Mouse (Mus musculus) heart, adult 18-20 months (tissue): Measurements from ENCODE around the gene Alad. TPM values are rescaled to one million over a fixed set of nuclear protein-coding genes. Genes with fewer than 3 reads are reported as not detected.

Experiments used
- DNase-seq, 2 experiments: peaks; one replicate each; pipeline ENCODE4 v3.0.0; 2021 to 2022; ENCODE audit warnings: mixed read lengths in 1 of 2
- total RNA-seq, 2 experiments: library from RNA; stranded (reverse); gene quantifications; 2 replicates each; pipeline ENCODE4 v1.2.3; 2021

Alad gene
- total RNA-seq, 2 experiments from 2014 or later = 75.4 to 87.1 TPM

GRCm38 (mm10) chr4:62517538-62518415 lies 1.9 kb downstream of the Alad start:
- no peak for DNase-seq

- DNase-seq = no peak
Observed at GRCm38 (mm10) chr4:62517046-62517445, 2.7 kb downstream of the Alad start.

GRCm38 (mm10) chr4:62516579-62516978 lies 3.1 kb downstream of the Alad start:
- no peak for DNase-seq

GRCm38 (mm10) chr4:62516079-62516478 lies 3.6 kb downstream of the Alad start:
- DNase-seq = peak; percentile 70 to 89

GRCm38 (mm10) chr4:62515490-62515889 lies 4.2 kb downstream of the Alad start:
- DNase-seq = no peak

GRCm38 (mm10) chr4:62514995-62515394 lies 4.7 kb downstream of the Alad start:
- no peak for DNase-seq

- no peak for DNase-seq
Observed at GRCm38 (mm10) chr4:62513998-62514506, 5.7 kb downstream of the Alad start.

GRCm38 (mm10) chr4:62509946-62510345 lies 9.8 kb downstream of the Alad start:
- DNase-seq = no peak

GRCm38 (mm10) chr4:62508839-62509238 lies 10.9 kb downstream of the Alad start:
- no peak for DNase-seq

GRCm38 (mm10) chr4:62506798-62507197 lies 12.9 kb downstream of the Alad start:
- DNase-seq = peak in 1 of 2 experiments; percentile 56

GRCm38 (mm10) chr4:62505991-62506390 lies 13.7 kb downstream of the Alad start:
- no peak for DNase-seq

GRCm38 (mm10) chr4:62503374-62503970 lies 16.2 kb downstream of the Alad start, which contains the start of gene Hdhd3:
Gene Hdhd3 (minus strand): TSS chr4:62503467.
- DNase-seq = no peak

GRCm38 (mm10) chr4:62502969-62503368 lies 16.7 kb downstream of the Alad start:
- DNase-seq = no peak

GRCm38 (mm10) chr4:62501964-62502732 lies 17.6 kb downstream of the Alad start:
- DNase-seq = peak; percentile 94 to 96

- DNase-seq = peak in 1 of 2 experiments; percentile 39
Observed at GRCm38 (mm10) chr4:62501534-62501933, 18.2 kb downstream of the Alad start.

GRCm38 (mm10) chr4:62500799-62501198 lies 18.9 kb downstream of the Alad start:
- no peak for DNase-seq

GRCm38 (mm10) chr4:62496815-62497214 lies 22.9 kb downstream of the Alad start:
- peak in 1 of 2 experiments; percentile 67 for DNase-seq

GRCm38 (mm10) chr4:62495946-62496345 lies 23.8 kb downstream of the Alad start:
- DNase-seq = peak; percentile 72 to 77

- DNase-seq = no peak
Observed at GRCm38 (mm10) chr4:62494230-62494629, 25.5 kb downstream of the Alad start.

GRCm38 (mm10) chr4:62492682-62493081 lies 27.0 kb downstream of the Alad start:
- no peak for DNase-seq

GRCm38 (mm10) chr4:62487914-62488313 lies 31.8 kb downstream of the Alad start:
- DNase-seq = no peak

GRCm38 (mm10) chr4:62487172-62487571 lies 32.5 kb downstream of the Alad start:
- DNase-seq = no peak
